Mouse (Mus musculus): ENCODE data around the gene Ipo7.
A peak's percentile ranks its signal among the peaks of the same experiment; 100 is the strongest.

DNA sequence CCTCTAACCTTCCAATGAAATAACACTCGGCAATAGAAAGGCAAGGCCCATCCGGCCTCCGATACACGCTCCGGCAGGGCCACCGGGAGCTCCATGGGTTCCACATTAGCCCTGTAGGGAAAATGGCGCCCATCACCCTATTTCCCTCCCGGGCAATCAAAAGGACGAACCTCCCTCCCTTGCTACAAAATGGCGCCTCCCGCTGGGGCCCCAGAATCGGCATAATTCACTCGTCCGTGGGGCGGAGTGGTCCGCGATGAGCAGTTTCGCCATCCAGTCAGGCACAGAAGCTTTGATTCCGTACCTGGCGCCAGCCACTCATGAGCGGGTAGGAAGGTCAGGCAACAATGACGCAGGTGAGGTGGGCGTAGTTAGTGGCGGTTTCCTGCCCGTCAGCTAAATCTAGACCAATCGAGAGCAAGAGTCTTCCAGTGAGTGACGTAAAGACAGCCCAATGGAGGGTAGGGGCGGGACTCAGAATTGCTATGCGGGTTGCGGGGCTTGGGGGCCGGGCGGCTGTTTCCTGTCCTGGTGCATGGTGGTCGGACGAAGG is 43.2 kb downstream of the Ipo7 start, which contains the start of gene Zfp143:
- TF ChIP-seq CTCF (IDR thresholded peaks at IDR 0.05) (peak; percentile 21; the same call in 1 of the 2 replicates), EP300 (IDR thresholded peaks at IDR 0.05) (peak; percentile 28; the same call in 1 of the 2 replicates)

Data from lung, postnatal 0 days (tissue).